Mouse (Mus musculus): ENCODE measurements around the gene Anapc11. TPM values are rescaled to one million over a fixed set of nuclear protein-coding genes. Genes with fewer than 3 reads are reported as not detected.
A peak's percentile ranks its signal among the peaks of the same experiment; 100 is the strongest.

Gene Anapc11
- polyA plus RNA-seq, 1 experiment from 2014 or later = 200 TPM

- no peak overlapping the region for H3K4me2 ChIP-seq
- WGBS = 89% methylated on average over 9 of the region's 9 CpGs
These were observed 33.1 kb upstream of the Anapc11 start for GRCm38 (mm10) chr11:120565114-120565513.

GRCm38 (mm10) chr11:120568324-120568723 is 29.9 kb upstream of the Anapc11 start:
- H3K4me1 ChIP-seq = peaks cover 14% of the 10 kb centered on the region
- H3K4me2 ChIP-seq = no peak overlapping the region
- 93% methylated on average over 6 of the region's 6 CpGs for WGBS
- 0 out of 2 replicates have a peak overlapping the region, but pooled peaks have one; percentile 0 for H3K9ac ChIP-seq
- H3K27me3 ChIP-seq (replicated peaks) = no peaks in the 10 kb centered on the region
- no peaks in the 10 kb centered on the region for H3K9me3 ChIP-seq
- H3K4me3 ChIP-seq = no peak overlapping the region
- peaks cover 51% of the 10 kb centered on the region for H3K36me3 ChIP-seq (replicated peaks)
- no peak for ATAC-seq (replicated peaks)
- no peak overlapping the region for H3K27ac ChIP-seq

More at GRCm38 (mm10) chr11:120565114-120565513, 33.1 kb upstream of the Anapc11 start:
- Histone ChIP-seq H3K27me3 (replicated peaks) (no peaks in the 10 kb centered on the region), H3K4me3 (no peak overlapping the region), H3K36me3 (replicated peaks) (peaks cover 73% of the 10 kb centered on the region), H3K4me1 (no peaks in the 10 kb centered on the region), H3K9ac (no peak overlapping the region), H3K27ac (no peak overlapping the region), H3K9me3 (no peaks in the 10 kb centered on the region)
- no peak for ATAC-seq (replicated peaks)

GRCm38 (mm10) chr11:120571122-120571521 is 27.1 kb upstream of the Anapc11 start:
- peak overlapping the region; percentile 76 for H3K4me2 ChIP-seq
- H3K27ac ChIP-seq = no peak overlapping the region
- no peak for ATAC-seq (replicated peaks)
- H3K36me3 ChIP-seq (replicated peaks) = peaks cover 33% of the 10 kb centered on the region
- H3K9me3 ChIP-seq = no peaks in the 10 kb centered on the region
- peaks cover 23% of the 10 kb centered on the region for H3K4me1 ChIP-seq
- H3K9ac ChIP-seq = no peak overlapping the region; the same call in 1 of the 2 replicates
- H3K4me3 ChIP-seq = peak overlapping the region; percentile 80; the same call in 1 of the 2 replicates
- 86% methylated on average over 3 of the region's 3 CpGs for WGBS
- no peaks in the 10 kb centered on the region for H3K27me3 ChIP-seq (replicated peaks)

- H3K4me1 ChIP-seq = peaks cover 23% of the 10 kb centered on the region
- peak overlapping the region; percentile 76 for H3K4me2 ChIP-seq
- peak overlapping the region; percentile 69 for H3K9ac ChIP-seq
- ATAC-seq (replicated peaks) = no peak
- peak overlapping the region; percentile 93 for H3K27ac ChIP-seq
- peak overlapping the region; percentile 80 for H3K4me3 ChIP-seq
- peaks cover 28% of the 10 kb centered on the region for H3K36me3 ChIP-seq (replicated peaks)
- no peaks in the 10 kb centered on the region for H3K9me3 ChIP-seq
- H3K27me3 ChIP-seq (replicated peaks) = no peaks in the 10 kb centered on the region
- 15% methylated on average over 11 of the region's 11 CpGs for WGBS
These were observed 26.3 kb upstream of the Anapc11 start for GRCm38 (mm10) chr11:120571754-120572416.

GRCm38 (mm10) chr11:120572417-120572751 is 25.8 kb upstream of the Anapc11 start:
- Histone ChIP-seq H3K4me1 (peaks cover 23% of the 10 kb centered on the region), H3K4me2 (peak overlapping the region; percentile 76), H3K27me3 (replicated peaks) (no peaks in the 10 kb centered on the region), H3K36me3 (replicated peaks) (peaks cover 23% of the 10 kb centered on the region), H3K27ac (peak overlapping the region; percentile 93), H3K9me3 (no peaks in the 10 kb centered on the region), H3K9ac (peak overlapping the region; percentile 69), H3K4me3 (peak overlapping the region; percentile 80)
- under 1% methylated on average over 24 of the region's 24 CpGs for WGBS
- peak; percentile 34; the same call in 1 of the 2 replicates for ATAC-seq (replicated peaks)

GRCm38 (mm10) chr11:120572752-120573584 is 25.3 kb upstream of the Anapc11 start, which contains the start of gene P4hb:
TSS of gene P4hb (minus strand) at chr11:120573253.
- WGBS = under 1% methylated on average over 94 of the region's 94 CpGs
- peak within 1 kb of the TSS; percentile 93 for H3K27ac ChIP-seq
- H3K9me3 ChIP-seq = no peaks in the 10 kb centered on the region
- H3K4me1 ChIP-seq = peaks cover 23% of the 10 kb centered on the region
- peaks cover 22% of the 10 kb centered on the region for H3K36me3 ChIP-seq (replicated peaks)
- peak within 1 kb of the TSS; percentile 89 for H3K9ac ChIP-seq
- peak within 1 kb of the TSS; percentile 80 for H3K4me3 ChIP-seq
- ATAC-seq (replicated peaks) = peak; percentile 98
- peak within 1 kb of the TSS; percentile 90 for H3K4me2 ChIP-seq
- no peaks in the 10 kb centered on the region for H3K27me3 ChIP-seq (replicated peaks)

- no peaks in the 10 kb centered on the region for H3K27me3 ChIP-seq (replicated peaks)
- peaks cover 23% of the 10 kb centered on the region for H3K4me1 ChIP-seq
- no peak for ATAC-seq (replicated peaks)
- peaks cover 25% of the 10 kb centered on the region for H3K36me3 ChIP-seq (replicated peaks)
- H3K4me2 ChIP-seq = peak overlapping the region; percentile 90
- peak overlapping the region; percentile 93 for H3K27ac ChIP-seq
- no peaks in the 10 kb centered on the region for H3K9me3 ChIP-seq
- peak overlapping the region; percentile 80 for H3K4me3 ChIP-seq
- under 1% methylated on average over 23 of the region's 23 CpGs for WGBS
- H3K9ac ChIP-seq = peak overlapping the region; percentile 89
These were observed 24.5 kb upstream of the Anapc11 start for GRCm38 (mm10) chr11:120573585-120574277.

GRCm38 (mm10) chr11:120574278-120574600 is 24.0 kb upstream of the Anapc11 start:
- H3K4me2 ChIP-seq = peak overlapping the region; percentile 90
- H3K27me3 ChIP-seq (replicated peaks) = no peaks in the 10 kb centered on the region
- WGBS = 50% methylated on average over 5 of the region's 5 CpGs
- H3K4me3 ChIP-seq = peak overlapping the region; percentile 80
- H3K9ac ChIP-seq = peak overlapping the region; percentile 89; the same call in 1 of the 2 replicates
- peaks cover 28% of the 10 kb centered on the region for H3K4me1 ChIP-seq
- H3K36me3 ChIP-seq (replicated peaks) = peaks cover 30% of the 10 kb centered on the region
- no peak overlapping the region for H3K27ac ChIP-seq
- no peak for ATAC-seq (replicated peaks)
- H3K9me3 ChIP-seq = no peaks in the 10 kb centered on the region

GRCm38 (mm10) chr11:120575046-120575445 is 23.2 kb upstream of the Anapc11 start:
- Histone ChIP-seq H3K4me3 (no peak overlapping the region), H3K27ac (no peak overlapping the region), H3K36me3 (replicated peaks) (peaks cover 29% of the 10 kb centered on the region), H3K4me2 (no peak overlapping the region), H3K9me3 (no peaks in the 10 kb centered on the region), H3K27me3 (replicated peaks) (no peaks in the 10 kb centered on the region), H3K4me1 (peaks cover 36% of the 10 kb centered on the region), H3K9ac (no peak overlapping the region)
- ATAC-seq (replicated peaks) = no peak
- WGBS = 84% methylated on average over 2 of the region's 2 CpGs

GRCm38 (mm10) chr11:120575940-120576339 is 22.3 kb upstream of the Anapc11 start:
- H3K4me1 ChIP-seq = peaks cover 41% of the 10 kb centered on the region
- no peak overlapping the region for H3K4me3 ChIP-seq
- H3K9ac ChIP-seq = no peak overlapping the region
- no peak for ATAC-seq (replicated peaks)
- no peak overlapping the region for H3K4me2 ChIP-seq
- H3K27me3 ChIP-seq (replicated peaks) = no peaks in the 10 kb centered on the region
- no peak overlapping the region for H3K27ac ChIP-seq
- H3K36me3 ChIP-seq (replicated peaks) = peaks cover 22% of the 10 kb centered on the region
- H3K9me3 ChIP-seq = no peaks in the 10 kb centered on the region

- Histone ChIP-seq H3K27me3 (replicated peaks) (no peaks in the 10 kb centered on the region), H3K9me3 (no peaks in the 10 kb centered on the region), H3K27ac (no peak overlapping the region), H3K4me3 (no peak overlapping the region), H3K9ac (no peak overlapping the region), H3K4me2 (no peak overlapping the region), H3K4me1 (peaks cover 35% of the 10 kb centered on the region), H3K36me3 (replicated peaks) (peaks cover 19% of the 10 kb centered on the region)
- no peak for ATAC-seq (replicated peaks)
- 83% methylated on average over 3 of the region's 3 CpGs for WGBS
These were observed 21.7 kb upstream of the Anapc11 start for GRCm38 (mm10) chr11:120576365-120576981.
